Mouse (Mus musculus) left cerebral cortex, postnatal 10 days (tissue): Measurements from ENCODE around the gene Nrde2. TPM values are rescaled to one million over a fixed set of nuclear protein-coding genes. Genes with fewer than 3 reads are reported as not detected.
"Not testable (repeated sequence)": the region's sequence is repeated elsewhere in the genome, so short reads cannot be mapped to it uniquely, and the experiment has no call there.

Source experiments
- DNase-seq, 2 experiments: peaks; one replicate each; pipeline ENCODE4 v3.0.0; 2021 to 2022; ENCODE audit warnings: low spot score in 2 of 2, mixed read lengths in 1 of 2; ENCODE audit errors: extremely low spot score in 1 of 2
- intact Hi-C: fragments of 180-260 bp; cut with DNase I; formaldehyde crosslinking; loops from one replicate; pipeline ENCODE4 v1.15.1; 2025
- total RNA-seq, 2 experiments: library from RNA; stranded (reverse); gene quantifications; 2 replicates each; pipeline ENCODE4 v1.2.3; 2021

Nrde2 gene
- total RNA-seq, 2 experiments from 2014 or later, result 12.9 to 14.9 TPM

DNA sequence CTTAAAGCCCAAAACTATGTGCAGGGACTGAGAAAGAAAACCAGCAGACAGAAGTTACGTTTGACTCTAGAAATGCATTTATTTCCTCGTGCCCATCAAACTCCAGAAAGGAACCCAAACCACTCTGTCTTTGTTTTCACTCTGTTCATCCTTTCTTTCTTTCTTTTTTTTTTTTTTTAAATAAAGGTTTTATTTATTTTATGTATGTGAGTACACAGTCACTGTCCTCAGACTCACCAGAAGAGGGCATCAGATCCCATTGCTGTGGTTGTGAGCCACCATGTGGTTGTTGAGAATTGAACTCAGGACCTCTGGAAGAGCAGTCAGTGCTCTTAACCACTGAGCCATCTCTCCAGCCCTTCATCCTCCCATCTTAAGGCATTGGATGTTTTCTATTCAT is 25.5 kb upstream of the Nrde2 start:
- not testable (repeated sequence) for DNase-seq
- intact Hi-C loops, result loop anchor here (10.0 kb wide), 1 partner anchor 740 kb away; no protein-coding TSS in a partner anchor

DNA sequence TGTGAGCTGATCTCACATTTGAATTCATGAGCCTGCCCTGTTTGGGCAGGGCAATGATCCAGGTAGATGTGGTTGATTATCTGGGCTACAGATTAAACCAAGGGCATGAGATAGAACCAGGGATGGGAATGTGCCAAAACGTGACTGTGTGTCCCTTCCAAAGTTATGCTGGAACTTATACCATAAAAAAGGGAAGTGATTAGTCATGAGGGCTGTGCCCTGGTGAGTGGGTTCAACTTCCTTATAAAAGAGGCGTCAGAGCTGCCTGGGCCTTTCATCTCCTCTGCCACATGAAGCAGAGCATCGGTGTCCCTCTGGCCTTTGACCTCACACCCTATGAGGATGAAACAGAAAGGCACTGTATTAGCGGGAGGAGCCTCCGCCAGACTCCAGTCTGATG is 24.5 kb upstream of the Nrde2 start:
- intact Hi-C loops, result loop anchor here (10.0 kb wide), 1 partner anchor 741 kb away; no protein-coding TSS in a partner anchor
- no peak for DNase-seq

DNA sequence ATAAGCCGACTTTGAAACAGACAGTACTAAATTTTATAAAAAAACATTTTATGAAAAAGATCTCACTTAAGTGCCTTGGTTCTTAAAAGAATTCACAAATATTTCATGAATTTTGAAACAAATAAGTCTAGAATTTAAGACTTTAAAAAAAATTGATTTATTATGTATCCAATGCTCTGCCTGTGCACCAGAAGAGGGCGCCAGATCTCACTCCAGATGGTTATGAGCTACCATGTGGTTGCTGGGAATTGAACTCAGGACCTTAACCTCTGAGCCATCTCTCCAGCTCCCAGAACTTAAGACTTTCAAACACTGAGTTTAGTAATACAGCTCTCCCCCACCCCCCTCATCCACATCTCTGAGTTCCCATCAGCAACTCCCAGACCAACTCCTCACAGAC is 23.2 kb upstream of the Nrde2 start:
- DNase-seq, result no peak
- intact Hi-C loops, result loop anchor here (10.0 kb wide), 1 partner anchor 742 kb away; no protein-coding TSS in a partner anchor

DNA sequence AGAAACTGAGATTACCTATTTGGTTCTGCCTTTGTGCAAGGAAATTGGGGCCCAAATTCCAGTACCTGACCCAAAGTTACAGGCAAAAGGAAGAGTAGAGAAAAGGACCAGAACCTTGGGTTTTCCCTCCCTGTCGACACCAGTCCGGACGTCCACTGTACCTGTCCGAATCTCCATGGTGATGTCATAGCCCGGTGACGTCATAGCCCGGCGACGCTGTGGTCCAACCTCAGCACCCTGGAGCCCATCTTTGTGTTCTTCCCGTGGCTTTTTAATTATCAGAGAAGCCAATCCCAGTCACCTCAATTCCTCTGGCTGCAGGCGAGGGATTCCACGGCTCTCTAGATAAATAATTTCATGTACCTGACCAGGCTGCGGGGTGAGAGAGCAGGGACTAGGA is 21.3 kb upstream of the Nrde2 start:
- DNase-seq, result no peak
- intact Hi-C loops, result loop anchor here (10.0 kb wide), 1 partner anchor 744 kb away; no protein-coding TSS in a partner anchor

GRCm38 (mm10) chr12:100178898-100179440 is 19.5 kb upstream of the Nrde2 start:
- intact Hi-C loops, result no loop called here
- no peak for DNase-seq

DNA sequence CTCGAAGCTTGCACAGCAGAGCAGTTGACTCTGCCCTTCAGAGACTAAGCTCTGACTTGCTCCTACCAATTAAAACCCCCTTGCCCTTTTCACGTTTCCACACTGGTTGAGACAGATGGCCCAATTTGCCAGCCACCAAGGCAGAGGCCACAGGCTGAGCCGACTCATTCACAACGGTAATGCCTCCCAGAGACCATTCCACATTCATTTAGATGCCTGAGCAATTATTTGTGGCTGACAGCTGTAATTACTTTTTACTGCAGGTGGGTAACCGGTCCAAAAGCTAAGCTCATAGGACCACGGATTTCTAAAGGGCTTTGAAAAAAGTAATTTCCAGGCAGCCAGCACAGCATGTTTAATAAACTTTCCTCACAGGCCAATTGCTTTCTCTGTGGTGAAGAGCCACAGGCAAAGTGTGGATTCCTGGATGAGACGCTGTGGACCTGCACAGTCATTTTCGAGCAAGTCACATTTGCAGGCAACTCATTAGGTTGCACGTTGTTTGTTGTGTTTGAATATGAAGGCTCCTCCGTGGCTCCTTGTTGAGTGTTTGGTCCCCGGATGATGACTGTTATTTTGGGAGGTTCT is 17.1 kb upstream of the Nrde2 start:
- intact Hi-C loops, result no loop called here
- DNase-seq, result no peak

- no peak for DNase-seq
- intact Hi-C loops, result no loop called here
These were observed 13.0 kb upstream of the Nrde2 start for GRCm38 (mm10) chr12:100172481-100172880.

GRCm38 (mm10) chr12:100167931-100168871 is 8.7 kb upstream of the Nrde2 start:
- DNase-seq, result peak in 1 of 2 experiments; percentile 47
- intact Hi-C loops, result loop anchor here (2.0 kb wide), 1 partner anchor 407 kb away; no protein-coding TSS in a partner anchor

DNA sequence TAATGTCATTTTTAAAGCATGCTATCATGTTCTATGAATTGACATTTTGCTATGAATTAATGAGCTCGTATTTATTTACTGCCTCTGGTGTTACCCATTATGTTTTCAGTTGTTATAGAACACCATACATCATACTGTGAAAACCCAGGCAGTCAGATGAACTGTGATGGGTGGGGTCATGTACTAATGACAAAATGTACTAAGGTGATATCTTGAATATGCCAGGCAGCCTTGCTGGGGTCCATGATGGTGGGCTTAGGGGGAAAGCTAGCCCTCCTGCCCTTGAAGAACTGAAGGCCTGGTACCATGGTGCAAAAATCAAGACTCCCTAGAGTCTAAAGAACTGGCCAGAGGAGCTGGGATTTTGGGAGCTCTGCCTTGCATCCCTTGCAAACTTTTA is 8.0 kb upstream of the Nrde2 start:
- intact Hi-C loops, result loop anchor here (2.0 kb wide), 1 partner anchor 407 kb away; no protein-coding TSS in a partner anchor
- DNase-seq, result no peak

DNA sequence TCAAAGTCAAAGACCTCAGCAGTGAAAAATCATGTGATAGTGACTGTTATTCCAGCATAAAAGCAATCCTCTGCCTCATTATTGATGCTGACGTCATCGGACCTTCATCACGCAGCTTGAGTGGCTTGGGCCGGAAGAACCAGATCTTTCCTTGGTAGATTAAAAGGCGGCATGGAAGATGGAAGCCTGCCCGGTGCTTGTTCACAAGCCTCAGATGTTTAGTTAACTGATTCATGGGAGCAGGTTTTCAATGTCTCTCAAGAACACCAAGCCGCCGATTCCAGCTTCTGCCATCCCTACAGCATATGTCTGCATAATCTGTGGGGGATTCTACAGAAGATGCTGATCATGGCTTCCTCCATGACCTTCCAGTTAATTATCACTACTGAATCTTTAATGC is 7.5 kb upstream of the Nrde2 start:
- intact Hi-C loops, result loop anchor here (2.0 kb wide), 1 partner anchor 408 kb away; no protein-coding TSS in a partner anchor
- DNase-seq, result peak in 1 of 2 experiments; percentile 45

DNA sequence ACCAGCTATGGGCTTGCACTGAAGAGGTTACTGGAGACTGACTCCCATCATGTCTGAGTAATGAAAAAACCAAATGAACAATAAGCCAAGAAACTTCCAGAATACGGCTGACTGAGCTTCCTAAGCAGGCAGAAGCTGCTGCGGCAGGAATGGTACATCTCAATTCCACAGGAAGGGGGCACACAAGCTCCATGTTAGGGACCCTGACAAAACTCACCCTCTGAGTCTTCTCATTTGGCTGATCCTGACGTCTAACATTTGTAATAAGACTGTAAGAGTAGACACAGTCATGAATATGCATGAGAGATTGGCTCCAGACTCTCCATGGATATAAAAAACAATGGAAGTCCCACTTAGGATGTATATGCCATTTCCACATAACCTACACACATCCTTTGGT is 6.7 kb upstream of the Nrde2 start:
- peak; percentile 66 to 78 for DNase-seq
- intact Hi-C loops, result loop anchor here (2.0 kb wide), 1 partner anchor 409 kb away; no protein-coding TSS in a partner anchor

- no peak for DNase-seq
- intact Hi-C loops, result loop anchor here (2.0 kb wide), 1 partner anchor 678 kb away; no protein-coding TSS in a partner anchor
These were observed 5.6 kb upstream of the Nrde2 start for GRCm38 (mm10) chr12:100164991-100165500.

DNA sequence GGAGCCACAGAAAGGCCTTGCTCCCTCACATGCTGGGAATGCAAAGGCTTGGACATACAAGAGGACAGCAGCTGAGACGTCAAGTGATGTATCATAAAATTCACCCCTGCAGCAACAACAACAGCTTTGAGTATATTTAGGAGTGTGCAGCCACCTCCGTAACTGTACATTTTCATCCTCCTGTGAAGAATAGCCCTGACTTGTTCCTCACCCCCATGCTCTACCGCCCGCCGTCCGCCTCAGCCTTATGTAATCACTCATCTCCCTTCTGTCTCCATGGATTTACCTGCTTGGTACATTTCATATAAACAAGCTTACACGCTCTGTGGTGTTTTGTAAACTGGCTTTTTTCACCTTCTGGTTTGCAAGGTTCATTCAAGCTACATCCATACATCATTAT is 7.0 kb downstream of the Nrde2 start:
- intact Hi-C loops, result no loop called here
- DNase-seq, result no peak

- no peak for DNase-seq
- intact Hi-C loops, result no loop called here
These were observed 15.2 kb downstream of the Nrde2 start for GRCm38 (mm10) chr12:100144269-100144668.

- intact Hi-C loops, result no loop called here
- no peak for DNase-seq
These were observed 15.7 kb downstream of the Nrde2 start for GRCm38 (mm10) chr12:100143737-100144136.

DNA sequence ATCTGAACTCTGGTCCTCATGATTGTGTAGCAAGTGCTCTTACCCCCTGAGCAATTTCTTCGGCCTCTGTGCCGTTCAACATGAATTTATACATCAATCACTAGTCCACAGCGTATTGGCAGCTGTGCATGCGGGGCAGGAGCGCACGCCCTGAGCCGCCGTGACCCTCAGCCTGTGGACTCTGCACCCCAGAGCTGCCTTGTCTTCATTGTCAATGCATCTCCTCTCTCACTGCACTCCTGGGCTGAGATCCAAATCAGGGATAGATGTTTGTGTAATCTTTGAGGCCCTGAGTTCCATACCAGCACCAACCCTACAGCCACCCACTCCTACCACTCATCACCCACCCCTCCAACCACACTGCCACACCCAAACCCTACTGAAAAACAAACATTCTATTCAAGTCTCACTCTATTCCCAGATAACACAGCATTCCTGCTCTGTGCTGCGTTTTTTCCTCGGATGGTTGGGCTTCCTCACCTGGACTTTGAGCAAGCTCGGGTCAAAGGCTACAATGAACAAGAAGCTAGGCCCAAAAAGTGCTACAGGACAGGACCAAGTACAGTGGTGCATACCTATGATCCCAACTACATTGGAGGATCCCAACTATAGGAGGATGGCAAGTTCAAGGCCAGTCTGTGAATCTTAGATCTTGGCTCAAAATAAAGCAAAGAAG is 16.5 kb downstream of the Nrde2 start:
- DNase-seq, result no peak
- intact Hi-C loops, result no loop called here

- intact Hi-C loops, result no loop called here
- no peak for DNase-seq
These were observed 24.3 kb downstream of the Nrde2 start for GRCm38 (mm10) chr12:100135117-100135516.

- intact Hi-C loops, result no loop called here
These were observed 25.0 kb downstream of the Nrde2 start for GRCm38 (mm10) chr12:100134395-100134936.

More at GRCm38 (mm10) chr12:100134395-100134936, 25.0 kb downstream of the Nrde2 start:
- DNase-seq, result no peak
